Mouse (Mus musculus) NIH3T3 (cell line): ENCODE measurements around the gene Olfr1463.

Source experiments
- DNase-seq: peaks from one replicate; pipeline ENCODE4 v3.0.0-alpha.2; 2012; ENCODE audit warnings: low read depth

Gene Olfr1463

GRCm38 (mm10) chr19:13231028-13231427 is at the start of gene Olfr1463:
Gene Olfr1463 (plus strand): TSS chr19:13231328.
- no peak for DNase-seq

GRCm38 (mm10) chr19:13185434-13185833 is 45.7 kb upstream of the Olfr1463 start, which contains the start of gene Olfr1462:
Gene Olfr1462 (plus strand): TSS chr19:13185734.
- no peak for DNase-seq

GRCm38 (mm10) chr19:13221666-13222065 is 9.5 kb upstream of the Olfr1463 start:
- DNase-seq, result peak; percentile 39
